Mouse (Mus musculus) kidney, embryonic 14.5 days (tissue): Measurements from ENCODE around the gene St3gal2. TPM values are rescaled to one million over a fixed set of nuclear protein-coding genes. Genes with fewer than 3 reads are reported as not detected.

Experiments used
- ATAC-seq: fragments of 200-750 bp; cut with Nextera tagmentation; 2 replicates; pipeline ENCODE4 v1.8.0; 2017; ENCODE audit warnings: moderate number of reproducible peaks, mild to moderate bottlenecking, moderate TSS enrichment, moderate library complexity; ENCODE audit not compliant: low FRiP score, low TSS enrichment
- H3K27ac ChIP-seq: fragments of 300-500 bp; sonication (generic); 2 replicates; pipeline ENCODE4 v1.5.1; 2014; ENCODE audit warnings: low read depth, mild to moderate bottlenecking, low read length, moderate library complexity, mixed read lengths
- H3K27me3 ChIP-seq: fragments of 300-500 bp; sonication (generic); 2 replicates; pipeline ENCODE4 v1.6.1; 2014; ENCODE audit warnings: mild to moderate bottlenecking, low read length; ENCODE audit not compliant: control insufficient read depth, insufficient read depth
- H3K36me3 ChIP-seq: fragments of 300-500 bp; sonication (generic); 2 replicates; pipeline ENCODE4 v1.6.1; 2014; ENCODE audit warnings: low read length, mixed read lengths; ENCODE audit not compliant: control insufficient read depth, insufficient read depth
- H3K4me1 ChIP-seq: fragments of 300-500 bp; sonication (generic); 2 replicates; pipeline ENCODE4 v1.6.1; 2014; ENCODE audit warnings: low read length, mixed read lengths; ENCODE audit not compliant: control insufficient read depth, insufficient read depth
- H3K4me2 ChIP-seq: fragments of 300-500 bp; sonication (generic); replicated peaks from 2 replicates; pipeline ENCODE4 v1.6.1; 2014; ENCODE audit warnings: low read depth, mild to moderate bottlenecking, low read length
- H3K4me3 ChIP-seq: fragments of 300-500 bp; sonication (generic); 2 replicates; pipeline ENCODE4 v1.5.1; 2014; ENCODE audit warnings: mild to moderate bottlenecking, low read length
- H3K9ac ChIP-seq: fragments of 300-500 bp; sonication (generic); 2 replicates; pipeline ENCODE4 v1.6.1; 2014; ENCODE audit warnings: low read depth, mild to moderate bottlenecking, low read length, moderate library complexity
- H3K9me3 ChIP-seq: fragments of 300-500 bp; sonication (generic); 2 replicates; pipeline ENCODE4 v1.6.1; 2016; ENCODE audit warnings: low read length; ENCODE audit not compliant: control insufficient read depth
- WGBS: fragments of 180-500 bp; shearing (Covaris S2); extraction: QIAGEN DNeasy Blood & Tissue Kit; methylation state at CpG from one replicate; pipeline ENCODE4 v1.1.7; 2014; 5-methylcytosine and 5-hydroxymethylcytosine counted together
- polyA plus RNA-seq: library from polyadenylated mRNA; unstranded; fragments of >200 nt; fragmentation: Nextera tagmentation; extraction: Ambion mirVana; gene quantifications from 2 replicates; pipeline ENCODE4 v1.2.1, GENCODE M21; 2014

St3gal2 gene
- polyA plus RNA-seq, 1 experiment from 2014 or later = 14.3 TPM

DNA sequence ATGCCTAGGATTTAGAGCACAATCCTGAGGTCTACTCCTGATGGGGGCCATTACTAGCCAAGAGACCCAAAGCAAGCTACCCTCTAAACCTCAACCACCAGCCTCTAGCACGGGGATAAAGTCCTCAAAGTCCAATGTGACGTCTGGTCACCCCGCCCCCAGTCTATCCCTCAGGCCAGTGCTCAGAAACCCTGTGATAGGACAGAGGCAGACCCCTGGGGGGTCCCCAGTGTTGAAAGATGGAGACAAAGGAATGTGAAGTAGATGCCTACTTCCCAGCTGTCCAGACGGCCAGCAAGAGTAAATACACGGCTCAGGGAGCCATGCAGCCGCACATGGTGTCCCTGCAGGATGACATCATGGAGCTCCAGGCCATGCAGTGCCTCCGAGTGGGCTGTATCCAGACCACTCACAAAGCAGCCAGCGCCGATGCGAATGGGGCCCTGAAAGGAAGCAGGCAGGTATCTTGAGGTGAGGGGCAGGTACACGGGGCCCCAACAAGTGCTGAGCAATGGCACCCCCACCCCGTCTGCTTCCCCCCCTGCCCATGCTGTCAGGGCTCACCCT, 29.7 kb upstream of the St3gal2 start:
- no peak for ATAC-seq
- Histone ChIP-seq H3K36me3 (peaks cover 19% of the 10 kb centered on the region), H3K4me2 (no peak overlapping the region), H3K9ac (no peak overlapping the region), H3K9me3 (no peaks in the 10 kb centered on the region), H3K4me3 (no peak overlapping the region), H3K27ac (no peak overlapping the region), H3K4me1 (no peaks in the 10 kb centered on the region), H3K27me3 (no peaks in the 10 kb centered on the region)
- 79% methylated on average over 12 of the region's 12 CpGs for WGBS

DNA sequence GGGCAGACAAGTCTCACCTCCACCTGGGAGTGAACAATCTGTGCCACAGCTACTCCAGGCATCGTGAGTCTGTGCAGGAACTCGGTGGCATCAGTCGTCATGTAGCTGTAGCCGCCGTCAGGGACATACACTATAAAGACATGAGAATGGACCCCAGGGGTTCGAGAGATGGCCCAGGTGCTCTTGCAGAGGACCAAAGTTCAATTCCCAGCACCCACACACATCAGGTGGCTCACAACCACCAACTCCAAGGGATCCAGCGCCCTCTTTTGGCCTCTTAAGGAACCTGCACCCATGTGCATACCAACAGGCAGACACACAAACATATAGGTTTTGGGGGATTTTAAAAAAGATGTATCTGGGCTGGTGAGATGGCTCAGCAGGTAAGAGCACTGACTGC, 27.7 kb upstream of the St3gal2 start:
- peaks cover 16% of the 10 kb centered on the region for H3K36me3 ChIP-seq
- WGBS = 92% methylated on average over 7 of the region's 7 CpGs

DNA sequence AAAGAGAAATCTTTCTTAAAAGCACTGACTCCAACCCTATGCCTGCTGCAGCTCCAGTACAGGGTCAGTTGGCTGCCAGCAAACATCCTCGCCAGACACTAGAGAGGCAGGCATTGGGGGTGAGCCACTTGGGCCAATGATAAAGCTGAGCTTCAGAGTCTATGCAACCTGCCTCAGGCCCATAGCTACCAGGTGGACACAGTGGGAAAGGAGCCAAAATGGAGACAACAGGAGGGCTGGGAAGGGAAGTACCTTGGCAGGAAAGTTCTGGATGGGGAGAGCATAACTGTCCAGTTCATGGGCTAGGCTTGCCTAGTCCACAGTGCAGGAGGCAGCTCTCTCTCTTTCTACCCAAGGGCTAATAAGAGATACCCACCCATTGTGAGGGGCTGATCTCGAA, 26.8 kb upstream of the St3gal2 start:
- Histone ChIP-seq H3K9me3 (no peaks in the 10 kb centered on the region), H3K27ac (no peak overlapping the region), H3K4me1 (no peaks in the 10 kb centered on the region), H3K4me3 (no peak overlapping the region), H3K27me3 (no peaks in the 10 kb centered on the region), H3K36me3 (peaks cover 10% of the 10 kb centered on the region), H3K4me2 (no peak overlapping the region), H3K9ac (no peak overlapping the region)
- no peak for ATAC-seq
- WGBS = 89% methylated on average over 2 of the region's 2 CpGs

More for the DNA sequence above, 27.7 kb upstream of the St3gal2 start:
- Histone ChIP-seq H3K27ac (no peak overlapping the region), H3K9ac (no peak overlapping the region), H3K4me3 (no peak overlapping the region), H3K9me3 (no peaks in the 10 kb centered on the region), H3K4me1 (no peaks in the 10 kb centered on the region), H3K4me2 (no peak overlapping the region), H3K27me3 (no peaks in the 10 kb centered on the region)
- ATAC-seq = no peak

DNA sequence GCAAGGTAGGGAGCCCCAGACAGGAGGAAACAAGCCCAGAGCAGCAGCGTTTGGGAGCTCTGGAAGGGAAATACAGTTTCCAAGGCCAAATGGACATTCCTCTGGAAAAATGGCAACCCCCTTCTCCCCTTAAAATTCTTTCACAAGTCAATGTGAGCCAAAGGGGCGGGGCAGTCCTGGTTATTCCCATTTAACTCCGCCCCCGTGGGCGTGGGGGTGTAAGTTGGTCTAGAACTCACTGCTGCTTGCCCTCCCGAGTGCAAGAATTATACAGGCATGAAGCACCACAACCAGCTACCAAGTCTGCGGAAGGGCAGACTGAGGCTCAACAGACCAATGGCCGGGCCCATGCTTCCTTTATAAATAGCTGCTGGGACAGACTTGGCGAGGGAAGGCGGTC, 24.9 kb upstream of the St3gal2 start:
- Histone ChIP-seq H3K9me3 (no peaks in the 10 kb centered on the region), H3K9ac (no peak overlapping the region), H3K4me1 (no peaks in the 10 kb centered on the region), H3K27ac (no peak overlapping the region), H3K4me3 (no peak overlapping the region), H3K4me2 (no peak overlapping the region), H3K36me3 (peaks cover 2% of the 10 kb centered on the region; the same call in 1 of the 2 replicates), H3K27me3 (no peaks in the 10 kb centered on the region)
- ATAC-seq = no peak
- 85% methylated on average over 10 of the region's 10 CpGs for WGBS

DNA sequence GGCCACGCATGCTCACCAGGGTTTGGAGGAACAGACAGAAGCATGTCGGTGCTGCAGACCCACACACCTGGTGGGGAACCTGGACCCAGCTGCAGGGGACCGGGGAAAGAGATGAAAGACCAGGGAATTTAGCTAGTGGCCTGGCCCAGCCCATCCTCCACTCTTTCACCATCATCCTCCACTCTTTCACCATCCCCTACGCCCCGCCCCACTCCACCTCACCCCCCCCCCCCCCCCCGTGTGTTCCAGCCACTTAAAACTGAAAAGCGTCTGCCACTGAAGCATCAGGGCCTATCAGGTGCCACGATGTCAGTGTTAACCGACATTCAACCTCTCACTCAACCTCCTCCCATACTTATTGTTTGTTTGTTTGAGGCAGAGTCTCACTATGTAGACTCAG, 24.5 kb upstream of the St3gal2 start:
- 80% methylated on average over 9 of the region's 9 CpGs for WGBS
- H3K36me3 ChIP-seq = peaks cover 2% of the 10 kb centered on the region; the same call in 1 of the 2 replicates

DNA sequence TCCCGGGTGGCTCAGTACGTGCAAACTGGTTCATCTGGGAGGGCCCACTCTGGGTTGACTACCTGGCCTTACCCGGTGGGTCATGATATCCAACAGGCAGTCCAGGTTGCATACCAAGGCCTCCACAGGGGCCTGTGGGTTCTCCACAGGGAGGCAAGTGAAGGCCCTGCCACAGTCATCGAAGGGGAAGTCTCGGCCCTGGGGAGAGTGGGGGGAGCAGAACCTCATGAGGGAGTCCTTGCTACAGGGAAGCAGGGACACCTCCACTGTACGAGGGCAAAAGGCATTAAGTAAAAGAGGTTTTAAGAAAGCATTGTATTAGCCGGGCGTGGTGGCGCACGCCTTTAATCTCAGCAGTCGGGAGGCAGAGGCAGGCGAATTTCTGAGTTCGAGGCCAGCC, 23.9 kb upstream of the St3gal2 start:
- H3K4me2 ChIP-seq = no peak overlapping the region
- no peak for ATAC-seq
- no peaks in the 10 kb centered on the region for H3K9me3 ChIP-seq
- no peak overlapping the region for H3K9ac ChIP-seq
- H3K4me3 ChIP-seq = no peak overlapping the region
- H3K27me3 ChIP-seq = no peaks in the 10 kb centered on the region
- WGBS = 94% methylated on average over 13 of the region's 13 CpGs
- H3K4me1 ChIP-seq = no peaks in the 10 kb centered on the region
- H3K36me3 ChIP-seq = peaks cover 2% of the 10 kb centered on the region; the same call in 1 of the 2 replicates
- H3K27ac ChIP-seq = no peak overlapping the region

More for the DNA sequence above, 24.5 kb upstream of the St3gal2 start:
- H3K4me1 ChIP-seq = no peaks in the 10 kb centered on the region
- no peak overlapping the region for H3K9ac ChIP-seq
- H3K27me3 ChIP-seq = no peaks in the 10 kb centered on the region
- ATAC-seq = no peak
- no peaks in the 10 kb centered on the region for H3K9me3 ChIP-seq
- no peak overlapping the region for H3K4me3 ChIP-seq
- no peak overlapping the region for H3K27ac ChIP-seq
- H3K4me2 ChIP-seq = no peak overlapping the region

DNA sequence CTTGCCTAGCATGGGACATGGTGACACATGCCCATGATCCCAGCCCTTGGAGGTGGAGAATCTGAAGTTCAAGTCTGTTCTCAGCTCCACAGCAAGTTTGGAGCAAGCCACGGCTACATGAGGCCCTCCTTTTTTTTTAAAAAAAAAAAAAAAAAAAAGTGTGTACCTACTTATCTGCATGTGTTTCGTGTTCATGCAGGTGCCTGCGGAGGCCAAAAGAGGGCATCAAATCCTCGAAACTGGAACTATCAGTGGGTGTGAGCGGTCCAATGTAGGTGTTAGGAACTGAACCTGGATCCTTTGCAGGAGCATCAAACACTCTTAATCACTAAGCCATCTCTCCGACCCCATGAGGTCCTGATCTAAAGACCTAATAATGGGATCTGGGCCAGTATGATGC, 22.2 kb upstream of the St3gal2 start:
- no peaks in the 10 kb centered on the region for H3K9me3 ChIP-seq
- no peak overlapping the region for H3K27ac ChIP-seq
- H3K4me2 ChIP-seq = no peak overlapping the region
- H3K4me1 ChIP-seq = no peaks in the 10 kb centered on the region
- H3K9ac ChIP-seq = no peak overlapping the region
- ATAC-seq = no peak
- 94% methylated on average over 6 of the region's 6 CpGs for WGBS
- no peaks in the 10 kb centered on the region for H3K27me3 ChIP-seq
- peaks cover 2% of the 10 kb centered on the region; the same call in 1 of the 2 replicates for H3K36me3 ChIP-seq
- H3K4me3 ChIP-seq = no peak overlapping the region

DNA sequence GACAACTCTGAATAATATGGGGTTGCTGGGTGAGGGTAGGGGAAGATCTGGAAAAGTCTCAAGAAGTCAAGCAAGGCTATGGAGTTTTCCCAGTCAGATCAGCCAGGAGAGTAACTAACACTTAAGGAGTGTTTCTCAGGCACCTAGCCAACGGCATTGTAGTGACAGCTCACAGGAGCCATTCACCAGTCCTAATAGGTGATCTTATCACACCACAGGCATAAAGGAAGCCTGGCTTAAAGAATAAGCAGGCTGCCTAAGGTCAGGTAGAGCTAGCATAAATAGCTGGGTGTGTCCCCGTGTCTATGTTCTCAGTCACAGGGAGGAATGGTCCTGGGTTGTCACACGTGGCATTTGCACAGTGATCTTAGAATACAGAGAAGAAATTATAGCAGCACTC, 18.7 kb upstream of the St3gal2 start:
- Histone ChIP-seq H3K9ac (no peak overlapping the region), H3K27me3 (no peaks in the 10 kb centered on the region), H3K4me2 (no peak overlapping the region), H3K4me1 (no peaks in the 10 kb centered on the region), H3K36me3 (no peaks in the 10 kb centered on the region), H3K9me3 (no peaks in the 10 kb centered on the region), H3K4me3 (no peak overlapping the region), H3K27ac (no peak overlapping the region)
- ATAC-seq = no peak
- WGBS = 66% methylated on average over 3 of the region's 3 CpGs

DNA sequence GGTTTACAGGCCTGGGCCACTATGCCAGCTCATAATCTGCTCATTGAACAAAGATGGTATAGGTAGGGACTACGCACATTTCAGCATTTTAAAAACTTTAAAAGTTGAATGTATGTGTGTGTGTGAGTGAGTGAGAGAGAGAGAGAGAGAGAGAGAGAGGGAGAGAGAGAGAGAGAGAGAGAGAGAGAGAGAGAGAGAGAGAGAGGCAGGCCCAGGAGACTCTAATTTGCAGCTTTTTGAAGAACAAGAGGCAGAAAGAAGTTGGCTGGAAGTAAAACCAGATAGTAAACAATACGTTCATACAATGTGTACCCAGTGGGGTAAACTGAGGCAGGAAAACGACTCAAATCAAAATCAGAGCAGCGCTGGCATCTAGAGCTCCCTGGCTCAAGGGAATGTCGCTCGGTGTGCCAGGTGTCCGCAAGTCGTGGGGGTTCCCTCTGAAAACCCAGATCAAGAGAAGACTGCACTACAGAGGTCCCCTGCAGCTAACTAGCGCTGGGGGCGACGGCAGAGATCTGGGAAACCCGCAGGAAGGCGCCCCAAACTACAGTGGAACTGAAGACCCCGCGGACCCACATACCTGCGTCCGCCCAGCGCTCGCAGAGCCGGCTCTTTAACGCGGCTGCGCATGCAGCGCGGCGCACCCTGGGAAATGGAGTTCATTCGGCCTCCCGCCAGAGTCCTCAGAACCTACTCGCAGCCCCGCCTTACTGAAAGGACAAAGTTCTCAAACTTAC, 17.7 kb upstream of the St3gal2 start, which contains the start of gene Fuk:
TSS of gene Fuk (minus strand) at position 650 of the 740 bp plus-strand sequence.
- peak; percentile 92 for ATAC-seq
- no peaks in the 10 kb centered on the region for H3K9me3 ChIP-seq
- H3K36me3 ChIP-seq = no peaks in the 10 kb centered on the region
- H3K27ac ChIP-seq = no peak within 1 kb of the TSS
- no peaks in the 10 kb centered on the region for H3K27me3 ChIP-seq
- peak within 1 kb of the TSS; percentile 68 for H3K9ac ChIP-seq
- H3K4me1 ChIP-seq = no peaks in the 10 kb centered on the region
- peak within 1 kb of the TSS; percentile 61 for H3K4me3 ChIP-seq
- 2% methylated on average over 30 of the region's 30 CpGs for WGBS
- peak within 1 kb of the TSS; percentile 52 for H3K4me2 ChIP-seq
